Mouse (Mus musculus): ENCODE measurements around the gene Ltb.

Ltb gene

DNA sequence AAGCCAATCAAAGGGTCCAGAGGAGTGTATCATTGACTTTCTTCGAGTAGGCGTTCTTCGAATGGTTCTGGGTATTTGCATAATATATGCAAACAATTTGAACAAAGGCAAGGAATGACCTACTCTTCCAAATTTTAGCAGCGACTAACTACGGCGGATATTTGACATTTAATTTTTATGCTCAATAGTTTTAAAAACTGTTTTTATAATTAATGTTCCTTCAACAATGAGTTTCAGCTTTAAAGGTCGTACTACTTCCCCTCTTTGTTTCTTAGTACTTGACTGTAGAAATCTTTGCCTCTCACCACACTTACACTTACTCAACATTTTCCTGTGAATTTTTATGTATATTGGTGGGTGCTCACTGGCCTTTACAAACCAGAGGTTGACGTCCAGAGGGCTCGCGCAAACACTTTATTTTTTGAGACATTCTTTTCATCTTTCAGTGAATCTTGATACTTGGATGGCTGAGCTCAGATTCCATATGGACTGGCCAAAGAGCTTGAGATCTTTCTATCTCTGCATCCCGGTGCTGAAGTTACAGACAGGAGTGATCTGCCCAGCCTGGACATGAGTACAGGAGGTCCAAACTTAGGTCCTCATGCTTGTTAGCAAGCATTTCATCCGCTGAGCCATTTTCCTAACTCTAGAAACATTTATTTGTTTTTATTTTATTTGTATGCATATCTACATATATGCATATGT is 28.6 kb upstream of the Ltb start:
- no peak for DNase-seq (ENCODE audit: low spot score in 2 of 2)

DNA sequence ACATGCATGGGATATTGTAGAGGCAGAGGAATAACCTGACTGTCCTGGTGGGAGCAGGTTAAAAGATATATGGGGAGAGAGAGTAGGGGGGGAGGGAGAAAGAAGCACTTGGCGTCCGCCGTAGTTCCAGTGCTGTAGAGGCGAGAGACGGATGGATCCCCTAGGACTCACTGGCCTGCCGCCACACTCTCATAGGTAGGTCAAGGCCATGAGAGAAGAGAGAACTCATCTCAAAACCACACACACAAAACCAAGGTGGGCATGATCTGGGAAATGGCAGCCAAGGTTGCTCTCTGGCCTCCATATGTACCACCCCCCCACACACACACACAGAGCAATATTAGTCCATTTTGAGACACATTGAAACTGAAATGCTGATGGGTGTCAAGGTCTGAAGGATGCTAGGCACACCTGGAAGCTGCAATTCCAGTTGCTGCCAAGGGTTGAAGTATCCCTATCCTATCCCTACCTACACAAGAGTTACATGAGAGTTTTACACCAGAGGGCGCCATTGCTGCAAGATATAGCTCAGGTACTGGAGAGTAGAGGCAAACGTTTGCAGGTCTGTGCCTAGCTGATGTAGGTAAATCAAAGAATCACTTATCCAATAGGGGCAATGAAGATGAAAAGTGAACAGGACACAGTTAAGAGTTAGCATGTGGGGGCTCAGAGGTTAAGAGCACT is 27.7 kb upstream of the Ltb start:
- peak; percentile 47 to 80 for DNase-seq (ENCODE audit: low spot score in 2 of 2)

DNA sequence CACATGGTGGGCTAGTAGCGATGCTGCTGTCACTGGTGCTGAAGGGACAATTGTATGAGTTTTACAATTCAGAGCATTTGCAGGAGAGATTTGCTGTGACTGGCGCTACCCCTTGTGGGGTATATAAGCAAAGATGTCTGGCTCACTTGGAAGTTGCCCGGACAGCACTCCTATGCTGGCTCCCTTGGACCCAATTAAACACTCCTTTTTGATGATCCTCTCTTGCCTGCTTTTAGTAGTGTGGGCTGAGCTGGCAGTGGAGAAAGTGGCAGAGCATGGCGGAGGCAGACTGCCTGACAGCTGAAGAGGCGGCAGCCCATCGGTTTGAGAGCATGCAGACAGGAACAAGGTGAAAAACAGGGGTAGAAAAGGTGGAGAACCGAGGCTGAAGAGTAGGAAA is 26.4 kb upstream of the Ltb start:
- no peak for DNase-seq (ENCODE audit: low spot score in 2 of 2)

DNA sequence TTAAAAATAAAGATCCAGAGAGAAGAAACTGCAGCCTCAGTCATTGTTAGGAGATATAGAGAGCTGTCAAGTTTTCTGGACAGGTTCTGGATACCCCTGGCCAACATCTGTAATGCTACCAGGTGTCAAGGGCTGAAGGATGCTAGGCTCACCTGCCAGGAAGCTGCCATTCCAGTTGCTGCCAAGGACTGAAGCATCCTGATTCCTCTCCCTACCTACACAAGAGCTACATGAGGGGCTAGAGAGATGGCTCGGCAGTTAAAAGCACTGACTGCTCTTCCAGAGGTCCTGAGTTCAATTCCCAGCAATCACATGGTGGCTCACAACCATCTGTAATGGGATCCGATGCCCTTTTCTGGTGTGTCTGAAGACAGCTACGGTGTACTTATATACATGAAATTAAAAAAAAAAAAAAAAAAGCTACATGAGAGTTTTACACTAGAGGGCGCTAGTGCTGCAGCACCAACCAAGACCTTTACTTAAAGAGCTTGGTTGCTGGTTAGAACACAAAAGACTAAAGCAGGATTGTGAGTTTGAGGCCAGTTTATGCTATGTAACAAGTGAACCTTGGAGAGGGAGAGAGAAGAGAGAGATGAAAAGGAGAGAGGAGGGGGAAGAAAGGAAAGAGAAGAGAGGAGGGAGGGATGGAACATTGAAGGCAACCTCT is 25.6 kb upstream of the Ltb start:
- DNase-seq (ENCODE audit: low spot score in 2 of 2) = peak in 1 of 2 experiments; percentile 50

DNA sequence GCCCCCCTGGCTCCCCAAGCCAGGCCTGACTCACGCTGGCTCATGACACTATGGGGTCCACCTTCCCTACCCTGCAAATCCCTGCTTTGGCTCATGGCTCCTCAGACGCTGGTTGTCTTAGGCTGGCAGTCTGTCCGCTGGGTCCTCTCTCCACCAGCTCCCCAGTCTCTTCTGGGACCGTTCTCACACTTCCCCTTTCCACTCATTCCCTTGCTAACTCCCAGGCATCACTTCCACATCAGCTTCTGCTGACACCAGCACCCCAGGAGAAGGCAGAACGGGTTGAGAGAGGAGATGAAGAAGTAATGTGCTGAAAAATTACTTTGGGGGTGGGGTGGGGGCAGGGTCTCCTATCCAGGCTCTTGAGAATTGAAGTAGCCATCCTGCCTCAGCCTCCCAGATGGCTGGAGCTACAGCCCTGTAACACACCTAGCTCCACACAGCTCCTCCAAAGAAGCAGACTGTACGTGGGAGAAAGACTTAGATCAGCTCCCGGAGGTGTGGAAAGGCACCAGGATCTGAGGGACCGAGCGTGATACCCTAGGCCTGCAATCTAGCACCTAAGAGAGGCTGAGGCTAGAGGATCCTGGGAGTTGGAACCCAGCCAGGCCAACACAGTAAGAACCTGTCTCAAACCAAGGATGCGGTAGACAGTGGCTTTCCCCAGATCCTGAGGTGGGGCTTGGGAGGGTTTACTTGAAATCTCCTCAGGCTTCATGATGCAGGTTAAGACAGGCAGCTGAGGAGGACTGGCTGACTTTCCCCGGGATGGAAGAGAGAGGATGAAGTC is 21.6 kb upstream of the Ltb start:
- DNase-seq (ENCODE audit: low spot score in 2 of 2) = no peak

DNA sequence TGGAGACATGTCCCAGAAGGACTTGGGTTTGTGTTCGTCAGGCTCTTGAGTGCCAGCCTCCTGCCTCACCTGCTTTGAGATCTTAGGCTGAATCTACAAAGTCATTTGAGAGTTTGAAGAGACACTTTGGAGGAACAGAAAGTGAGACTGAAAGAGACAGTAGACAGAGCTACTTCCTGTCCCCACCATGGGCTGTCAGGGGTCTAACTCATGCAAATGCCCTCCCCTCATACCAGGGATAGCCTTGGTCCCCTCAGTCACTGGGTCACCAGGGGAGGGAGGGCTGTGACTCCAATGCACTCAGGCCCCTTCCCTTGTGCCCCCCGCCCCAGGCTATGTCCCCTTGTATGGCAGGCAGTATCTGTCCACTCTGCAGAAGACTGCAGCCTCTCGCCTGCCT is 20.9 kb upstream of the Ltb start:
- peak; percentile 28 to 44 for DNase-seq (ENCODE audit: low spot score in 2 of 2)

DNA sequence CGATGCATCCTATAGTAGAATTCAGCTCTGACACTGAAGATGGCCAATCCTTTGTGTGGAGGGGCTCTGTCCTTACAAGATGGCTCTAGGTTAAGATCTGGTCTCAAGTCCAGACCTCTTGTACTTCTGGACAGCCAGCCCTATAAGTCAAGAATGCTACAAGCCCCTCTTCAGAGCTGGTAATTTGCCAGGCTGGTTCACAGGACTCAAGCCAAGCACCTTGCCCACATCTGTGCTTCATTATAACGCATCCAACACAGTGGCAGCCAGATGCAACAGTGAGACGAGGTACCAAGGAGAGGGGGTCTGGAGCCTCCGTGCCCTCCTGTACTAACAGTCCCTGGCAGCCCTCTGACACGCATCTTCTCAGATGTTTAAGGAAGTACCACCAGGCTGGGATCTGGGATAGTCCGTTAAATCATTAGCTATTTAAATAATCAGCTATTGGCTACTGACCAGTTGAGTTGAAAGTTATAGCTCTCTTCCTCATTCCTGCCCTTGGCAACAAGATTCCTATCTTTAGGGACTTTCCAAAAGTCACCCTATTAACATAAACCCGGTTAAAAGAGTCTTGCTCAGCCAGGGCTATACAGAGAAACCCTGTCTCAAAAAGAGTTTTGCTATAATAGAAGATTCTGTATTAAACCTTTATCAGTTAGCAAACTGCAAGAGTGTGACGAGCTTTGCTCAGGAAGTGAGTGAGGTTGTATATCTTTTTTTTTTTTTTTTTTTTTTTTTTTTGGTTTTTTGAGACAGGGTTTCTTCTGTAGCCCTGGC is 19.9 kb upstream of the Ltb start:
- DNase-seq (ENCODE audit: low spot score in 2 of 2) = peak in 1 of 2 experiments; percentile 13

DNA sequence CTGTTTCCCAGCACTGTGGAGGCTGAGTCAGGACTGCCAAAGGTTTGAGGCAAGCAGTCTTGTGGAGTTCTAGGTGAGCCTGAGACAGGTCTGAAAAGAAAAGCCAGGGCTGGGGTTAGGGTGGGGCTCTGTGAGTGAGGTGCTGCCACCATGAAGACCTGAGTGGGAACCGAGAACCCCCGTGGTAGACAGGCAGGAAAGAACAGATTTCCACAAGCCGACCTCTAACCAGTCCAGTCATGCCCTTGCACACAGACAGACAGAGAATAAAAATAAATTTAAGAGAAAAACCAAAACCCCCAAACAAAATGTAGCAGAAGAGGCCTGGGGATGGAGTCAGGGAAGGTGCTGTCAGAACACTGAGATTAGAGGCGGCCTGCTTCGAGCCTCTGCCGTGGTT is 18.9 kb upstream of the Ltb start:
- DNase-seq (ENCODE audit: low spot score in 2 of 2) = peak in 1 of 2 experiments; percentile 17

DNA sequence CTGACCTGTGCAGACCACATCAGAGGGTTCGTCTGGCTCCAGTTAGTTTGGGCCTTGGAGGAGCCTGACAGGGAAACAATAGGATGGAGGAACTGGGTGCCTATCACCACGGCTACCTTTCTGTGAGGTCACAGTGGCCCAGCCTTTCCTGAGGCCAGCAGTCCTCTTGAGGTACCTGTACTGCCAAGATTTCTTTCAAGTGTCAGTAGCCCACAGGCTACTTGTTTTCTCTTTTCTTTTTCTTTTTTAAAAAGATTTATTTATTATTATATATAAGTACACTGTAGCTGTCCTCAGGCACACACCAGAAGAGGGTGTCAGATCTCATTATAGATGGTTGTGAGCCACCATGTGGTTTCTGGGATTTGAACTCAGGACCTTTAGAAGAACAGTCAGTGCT is 18.3 kb upstream of the Ltb start, which contains the start of gene Aif1:
Aif1 (minus strand) TSS at position 101 of the 400 bp plus-strand sequence.
- no peak for DNase-seq (ENCODE audit: low spot score in 2 of 2)

DNA sequence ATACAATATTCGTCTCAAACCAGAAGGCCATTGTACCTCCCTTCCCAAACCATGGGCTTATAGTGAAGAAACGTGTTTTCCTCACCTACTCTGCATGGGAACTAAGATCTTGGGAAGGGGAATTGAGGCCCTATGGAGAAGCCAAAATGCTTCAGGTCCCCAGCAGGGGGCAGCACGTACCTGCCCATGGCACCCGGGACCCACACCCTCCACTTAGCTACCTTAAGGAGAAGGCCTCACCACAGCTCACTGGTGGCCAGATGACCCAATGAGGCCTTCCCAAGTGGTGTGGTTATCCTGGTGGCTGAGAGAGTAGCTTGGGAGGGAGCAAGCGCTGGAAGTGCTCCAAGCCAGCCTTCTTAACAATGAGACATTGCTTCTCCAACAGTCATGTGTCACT is 15.7 kb upstream of the Ltb start:
- DNase-seq (ENCODE audit: low spot score in 2 of 2) = peak; percentile 64 to 82

DNA sequence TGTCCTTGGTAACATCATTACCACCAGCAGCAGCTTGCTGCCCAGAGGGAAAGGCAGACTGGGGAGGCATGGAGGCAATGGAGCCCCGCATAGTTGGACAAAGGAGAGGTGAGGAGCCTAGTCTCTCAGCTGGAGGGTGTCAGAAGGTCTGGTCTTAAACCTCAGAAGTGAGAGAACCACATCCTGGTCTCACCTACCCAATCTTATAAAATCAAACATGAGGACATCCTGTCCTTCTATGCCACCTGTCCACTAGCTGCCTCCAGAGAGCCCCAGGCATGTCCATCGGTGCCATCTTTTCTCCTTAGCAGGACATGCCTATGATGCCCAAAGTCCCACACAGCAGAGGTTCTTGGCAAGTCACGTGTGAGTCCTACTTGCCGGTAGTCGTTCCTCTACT is 14.1 kb upstream of the Ltb start:
- no peak for DNase-seq (ENCODE audit: low spot score in 2 of 2)

DNA sequence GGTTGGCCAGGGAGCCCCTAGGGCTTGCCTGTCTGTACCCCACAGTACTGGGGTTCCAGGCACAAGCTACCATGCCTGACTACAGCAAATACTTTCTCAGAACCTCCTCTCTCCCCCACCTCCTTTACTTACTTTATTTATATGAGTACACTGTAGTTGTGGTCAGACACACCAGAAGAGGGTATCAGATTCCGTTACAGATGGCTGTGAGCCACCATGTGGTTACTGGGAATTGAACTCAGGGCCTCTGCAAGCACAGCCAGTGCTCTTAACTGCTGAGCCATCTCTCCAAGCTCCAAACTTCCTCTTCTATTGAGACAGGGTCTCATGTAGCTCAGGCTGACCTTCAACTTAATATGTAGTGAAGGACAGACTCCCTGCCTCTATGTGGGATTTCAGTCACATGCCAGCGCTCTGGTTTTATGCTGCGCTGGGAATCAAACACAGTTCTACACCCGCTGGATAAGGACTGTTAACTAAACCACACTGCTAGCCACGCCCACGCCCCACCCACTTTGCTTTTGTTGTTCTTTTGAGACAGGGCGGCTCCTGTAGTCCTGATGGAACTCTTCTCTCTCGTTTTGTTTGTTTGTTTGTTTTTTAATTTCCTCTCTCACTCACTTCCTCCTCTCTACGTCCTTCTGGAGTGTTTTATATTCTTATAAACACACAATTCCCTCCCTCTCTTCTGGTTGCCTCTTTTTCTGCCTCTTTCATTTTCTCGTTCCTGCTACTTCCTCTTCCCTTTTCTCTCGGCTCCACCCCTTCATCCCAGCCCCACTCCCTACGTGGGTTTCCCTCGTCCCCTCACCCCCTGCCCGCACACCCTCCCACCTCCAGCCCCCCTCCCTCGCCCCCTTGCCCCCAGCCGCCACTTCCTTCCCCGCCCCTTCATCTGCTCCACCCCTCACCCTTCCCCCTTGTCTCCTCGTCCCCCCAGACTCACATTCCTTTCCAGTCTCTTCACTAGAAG is 8.3 kb upstream of the Ltb start:
- DNase-seq (ENCODE audit: low spot score in 2 of 2) = peak in 1 of 2 experiments; percentile 90

DNA sequence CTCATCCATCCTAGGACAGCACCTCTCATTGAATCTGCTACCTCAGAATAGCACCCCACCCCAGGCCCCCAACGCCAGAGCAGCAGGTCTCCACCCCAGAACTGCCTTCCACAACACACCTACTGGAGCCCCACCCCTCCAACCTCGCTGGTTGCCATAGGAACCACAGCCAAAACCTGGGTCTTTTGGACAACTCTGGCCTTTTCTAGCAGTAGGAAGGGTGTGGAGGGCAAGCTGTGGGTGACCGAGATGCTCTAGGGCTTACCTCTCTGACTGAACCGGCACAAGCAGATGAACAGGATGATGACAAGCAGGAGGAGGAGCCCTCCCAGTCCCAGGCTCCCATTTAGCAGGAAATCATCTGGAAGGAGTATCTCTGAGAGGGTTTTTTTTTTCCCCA is 7.6 kb upstream of the Ltb start:
- DNase-seq (ENCODE audit: low spot score in 2 of 2) = peak in 1 of 2 experiments; percentile 72

DNA sequence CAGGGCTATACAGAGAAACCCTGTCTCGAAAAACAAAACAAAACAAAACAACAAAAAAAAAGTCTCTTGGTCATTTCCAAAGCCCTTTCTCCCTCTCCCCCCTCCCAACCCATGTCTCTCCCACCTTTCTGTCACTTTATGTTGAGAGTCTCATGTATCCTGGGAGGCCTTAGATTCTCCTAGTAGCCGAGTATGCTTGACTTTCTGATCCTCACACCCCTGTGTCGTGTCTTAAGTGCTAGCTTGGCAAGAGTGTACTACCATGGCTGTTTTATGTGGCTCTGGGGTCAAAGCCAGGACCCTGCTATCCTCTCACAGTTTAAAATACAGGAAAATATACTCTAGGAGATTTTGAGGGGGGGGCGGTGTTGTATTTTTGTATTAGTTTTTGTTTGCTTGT is 6.9 kb upstream of the Ltb start:
- no peak for DNase-seq (ENCODE audit: low spot score in 2 of 2)

DNA sequence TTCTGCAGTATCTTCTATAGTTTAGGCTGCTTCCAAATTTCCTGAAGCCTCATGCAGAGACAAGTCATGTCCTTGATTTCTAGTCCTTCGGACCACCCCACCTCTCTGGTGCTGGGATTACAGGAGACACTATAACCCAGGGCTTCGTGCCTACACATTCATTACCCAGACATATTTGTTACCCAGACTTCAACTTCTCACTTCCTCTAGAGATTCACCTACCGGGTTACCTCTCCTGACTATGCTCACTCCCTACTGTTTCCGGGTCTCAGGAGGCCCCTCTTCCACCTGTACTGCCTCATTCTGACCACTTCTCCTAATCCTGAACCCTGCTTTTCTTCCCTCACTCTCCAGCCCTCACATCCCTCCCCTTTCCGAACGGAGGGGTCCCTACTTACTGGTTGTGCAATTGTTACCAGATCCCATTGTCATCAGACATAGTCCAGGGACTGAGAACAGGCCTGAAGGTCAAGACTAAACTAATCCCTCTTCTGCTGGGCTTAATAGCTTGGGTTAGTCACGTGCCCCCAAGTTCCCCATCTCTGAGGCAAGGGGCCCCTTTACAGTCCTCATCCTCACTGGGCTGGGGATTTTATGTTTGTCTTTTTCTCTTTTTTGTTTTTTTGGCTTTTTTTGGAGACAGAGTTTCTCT is 6.2 kb upstream of the Ltb start, which contains the start of gene Lst1:
Lst1 (minus strand) TSS at position 481 of the 652 bp plus-strand sequence.
- DNase-seq (ENCODE audit: low spot score in 2 of 2) = no peak

DNA sequence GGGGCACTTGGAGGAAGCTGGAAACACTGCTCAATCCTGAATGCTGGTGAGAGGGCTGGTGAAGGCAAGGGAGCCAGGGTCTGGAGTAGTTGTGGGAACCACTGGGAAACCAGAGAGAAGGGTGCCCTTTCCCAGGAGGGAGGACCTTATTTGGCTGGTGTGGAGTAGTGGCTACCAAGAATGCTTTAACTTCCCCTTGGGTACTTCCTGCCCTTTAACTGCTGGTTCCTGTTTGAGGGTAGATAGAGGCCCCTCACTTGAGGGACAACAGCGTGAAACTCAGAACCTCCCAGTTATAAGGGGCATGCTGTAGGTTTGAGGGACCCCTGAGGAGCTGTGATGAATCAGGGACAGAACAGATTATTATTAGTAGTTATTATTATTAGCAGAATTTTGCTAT is 5.1 kb upstream of the Ltb start:
- DNase-seq (ENCODE audit: low spot score in 2 of 2) = peak in 1 of 2 experiments; percentile 23

DNA sequence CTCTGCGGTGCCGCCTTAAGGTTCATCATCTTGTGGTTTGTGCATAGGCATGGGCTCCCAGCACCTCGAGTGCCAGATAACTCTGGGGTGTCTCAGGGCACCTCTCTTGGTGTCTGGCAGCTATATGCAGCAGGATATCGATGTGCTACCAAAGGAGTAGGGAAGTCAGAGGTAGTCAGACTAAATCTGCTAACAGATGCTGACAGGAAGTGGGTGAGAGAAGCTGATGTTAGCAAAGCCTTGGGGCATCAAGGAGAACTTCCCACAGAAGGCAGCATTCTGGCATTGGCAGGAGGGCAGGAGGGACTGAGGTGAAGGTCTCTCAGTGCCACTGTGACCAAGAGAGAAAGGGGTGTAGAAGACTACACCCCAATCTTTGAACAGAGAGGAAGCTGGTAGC is 4.1 kb upstream of the Ltb start:
- DNase-seq (ENCODE audit: low spot score in 2 of 2) = peak in 1 of 2 experiments; percentile 35

DNA sequence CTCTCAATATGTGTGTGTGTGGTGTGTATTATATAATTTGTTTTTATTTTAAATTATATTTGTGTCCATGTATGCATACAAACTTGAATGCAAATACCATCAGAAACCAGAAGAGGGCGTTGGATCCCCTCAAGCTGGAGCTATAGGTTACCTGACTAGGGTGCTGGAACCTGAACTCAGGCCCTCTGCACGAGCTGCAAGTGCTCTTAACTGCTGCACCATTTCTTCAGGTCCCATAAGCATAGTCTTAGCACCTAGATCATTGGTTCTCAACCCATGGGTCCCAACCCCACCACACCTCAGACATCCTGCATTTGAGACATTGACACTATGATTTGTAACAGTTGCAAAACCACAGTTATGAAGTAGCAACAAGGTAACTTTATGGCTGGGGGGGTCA is 2.5 kb upstream of the Ltb start:
- DNase-seq (ENCODE audit: low spot score in 2 of 2) = no peak

DNA sequence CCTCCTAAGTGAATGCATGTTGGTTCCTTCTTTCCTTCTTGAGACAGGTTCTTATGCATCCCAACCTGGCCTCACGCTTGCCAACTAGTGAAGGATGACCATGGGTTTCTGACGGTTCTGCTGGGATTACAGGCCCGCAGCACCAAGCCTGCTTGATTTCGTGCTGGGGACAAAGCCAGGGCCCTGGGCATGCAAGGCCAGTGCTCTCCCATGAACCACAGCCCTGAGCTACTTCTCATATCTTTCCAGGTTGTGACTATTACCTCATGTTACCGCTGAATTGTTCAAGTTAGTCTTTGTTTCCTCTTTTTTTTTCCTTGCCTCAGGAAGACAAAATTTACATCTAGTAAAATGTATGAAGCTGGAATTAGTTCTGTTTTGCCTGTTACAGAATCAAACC is 1.3 kb upstream of the Ltb start:
- DNase-seq (ENCODE audit: low spot score in 2 of 2) = no peak
